Mouse (Mus musculus): ENCODE measurements around the gene Fry. TPM values are rescaled to one million over a fixed set of nuclear protein-coding genes. Genes with fewer than 3 reads are reported as not detected.

Gene Fry
- polyA plus RNA-seq, 2 experiments from 2014 or later, result 12.7 to 17.8 TPM

DNA sequence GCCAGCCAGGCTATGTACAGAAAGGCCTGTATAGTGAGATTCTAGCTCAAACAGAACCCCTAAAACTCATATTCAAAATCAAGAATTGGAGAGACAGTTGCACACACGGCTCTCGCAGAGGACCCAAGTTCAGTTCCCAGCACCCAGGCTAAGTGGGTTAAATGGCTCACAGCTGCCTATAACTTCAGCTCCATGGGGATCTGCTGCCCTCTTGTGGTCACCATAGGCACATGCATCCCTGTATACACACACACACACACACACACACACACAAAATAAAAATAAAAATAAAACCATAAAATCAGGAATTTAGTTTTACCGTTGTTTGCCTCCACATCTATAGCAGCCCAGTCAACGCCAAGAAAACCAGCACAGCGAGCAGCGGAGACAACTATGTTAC lies 276.2 kb downstream of the Fry start:
- ATAC-seq, result no peak

- no peak for ATAC-seq
These were observed 284.5 kb downstream of the Fry start for GRCm38 (mm10) chr5:150402832-150403447.

DNA sequence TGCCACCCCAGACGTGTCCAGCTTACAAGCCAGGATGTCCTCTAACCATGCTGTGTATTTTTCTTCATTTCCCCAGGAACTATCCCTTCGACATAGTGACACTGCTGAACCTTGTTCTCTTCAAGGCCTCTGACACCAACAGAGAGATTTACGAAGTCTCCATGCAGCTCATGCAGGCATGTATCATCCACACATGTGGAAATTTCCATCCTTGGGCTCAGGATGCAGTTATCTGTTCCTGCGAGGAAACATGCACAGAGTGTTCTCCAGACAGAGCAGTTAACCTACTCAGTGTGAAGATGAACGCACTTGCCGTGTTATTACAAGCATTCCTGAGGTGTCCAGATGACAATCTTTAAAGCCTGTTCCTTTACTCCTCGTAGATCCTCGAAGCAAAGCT lies 286.4 kb downstream of the Fry start:
- no peak for ATAC-seq

DNA sequence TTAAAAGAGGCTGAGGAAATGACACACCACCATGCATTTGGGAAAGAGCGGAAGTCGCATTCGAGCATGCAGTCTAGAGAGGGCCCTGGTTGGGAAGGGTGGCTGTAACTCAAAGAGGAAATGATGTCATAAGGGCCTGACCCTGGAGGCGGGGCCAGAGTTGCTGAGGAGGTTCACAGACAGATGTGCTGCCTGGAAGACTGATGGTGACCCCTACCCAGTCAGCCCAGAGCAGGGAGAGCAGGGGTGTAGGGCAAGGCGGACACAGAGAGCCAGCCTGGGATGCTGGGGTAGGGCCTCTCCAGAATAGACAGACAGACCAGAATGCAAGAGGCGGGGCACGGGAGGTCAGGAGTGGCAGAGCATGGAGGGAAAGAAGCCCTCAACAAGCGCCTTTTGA lies 290.5 kb downstream of the Fry start:
- ATAC-seq, result no peak

DNA sequence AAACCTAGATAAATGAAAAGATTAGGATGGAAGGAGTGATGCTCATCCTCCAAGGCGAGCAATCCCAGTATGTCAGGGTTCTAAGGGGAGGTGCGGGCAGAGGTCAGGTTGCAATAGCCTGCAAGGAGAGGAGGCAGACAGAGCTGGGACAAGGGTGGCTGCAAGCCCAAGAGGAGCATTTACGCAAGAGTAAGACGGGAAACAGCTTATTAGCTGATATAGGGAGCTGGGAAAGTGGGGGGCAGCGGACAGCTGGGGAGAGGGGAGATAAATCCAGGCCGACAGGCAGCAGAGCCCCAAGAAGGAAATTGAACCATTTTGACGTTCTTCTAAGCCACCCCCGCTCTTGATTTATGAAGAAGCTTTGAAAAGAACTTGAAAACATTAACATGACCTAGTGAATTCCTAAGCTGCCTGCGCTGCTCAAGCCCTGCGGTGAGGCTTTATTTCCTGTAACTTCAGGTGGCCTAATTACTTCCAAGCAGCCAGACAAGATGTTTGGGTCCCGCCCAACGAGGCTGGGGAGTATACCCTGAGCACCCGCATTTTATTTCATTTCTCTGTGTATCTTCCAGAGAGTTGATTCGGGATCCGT lies 291.1 kb downstream of the Fry start:
- peak; percentile 14 for ATAC-seq

GRCm38 (mm10) chr5:150412750-150413450 lies 294.5 kb downstream of the Fry start:
- ATAC-seq, result no peak

DNA sequence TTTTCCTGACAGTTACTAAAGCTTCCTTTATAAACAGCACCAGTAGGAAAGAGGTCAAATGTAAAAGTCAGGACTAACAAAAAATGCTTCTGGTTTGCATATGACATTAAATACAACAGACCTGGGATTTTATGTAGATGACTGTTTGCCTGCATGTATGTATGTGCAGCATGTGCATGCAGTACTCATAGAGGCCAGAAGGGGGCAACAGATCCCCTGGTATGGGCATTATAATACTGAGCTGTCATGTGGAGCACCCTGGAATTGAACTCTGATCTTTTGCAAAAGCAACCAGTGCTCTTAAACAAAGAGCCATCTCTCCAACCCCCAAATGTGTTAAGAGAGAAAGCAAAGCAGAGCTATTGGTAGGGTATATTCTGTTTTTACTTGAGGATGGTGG lies 296.4 kb downstream of the Fry start:
- ATAC-seq, result no peak

- ATAC-seq, result no peak
These were observed 298.8 kb downstream of the Fry start for GRCm38 (mm10) chr5:150417223-150417622.

DNA sequence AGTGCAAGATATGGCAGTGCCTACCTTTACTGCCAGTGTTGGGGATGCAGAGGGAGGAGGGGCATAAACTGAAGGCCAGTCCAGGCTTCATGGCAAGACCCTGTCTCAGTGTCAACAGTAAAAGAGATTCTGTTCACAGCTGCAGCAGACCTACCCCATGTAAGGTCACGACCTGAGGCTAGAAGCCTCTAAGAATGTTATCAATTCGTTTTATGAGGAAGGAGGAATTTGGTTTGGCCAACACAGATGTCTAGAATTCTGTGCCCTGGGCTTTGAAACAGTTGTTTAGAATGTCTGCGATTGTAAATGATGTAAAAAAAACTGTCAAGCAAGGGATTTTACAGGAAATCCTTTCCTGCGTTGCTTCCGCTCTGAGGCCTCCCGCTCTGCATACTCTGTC lies 299.6 kb downstream of the Fry start:
- ATAC-seq, result no peak

GRCm38 (mm10) chr5:150425038-150425437 lies 306.6 kb downstream of the Fry start:
- no peak for ATAC-seq

GRCm38 (mm10) chr5:150426595-150426994 lies 308.1 kb downstream of the Fry start:
- no peak for ATAC-seq

DNA sequence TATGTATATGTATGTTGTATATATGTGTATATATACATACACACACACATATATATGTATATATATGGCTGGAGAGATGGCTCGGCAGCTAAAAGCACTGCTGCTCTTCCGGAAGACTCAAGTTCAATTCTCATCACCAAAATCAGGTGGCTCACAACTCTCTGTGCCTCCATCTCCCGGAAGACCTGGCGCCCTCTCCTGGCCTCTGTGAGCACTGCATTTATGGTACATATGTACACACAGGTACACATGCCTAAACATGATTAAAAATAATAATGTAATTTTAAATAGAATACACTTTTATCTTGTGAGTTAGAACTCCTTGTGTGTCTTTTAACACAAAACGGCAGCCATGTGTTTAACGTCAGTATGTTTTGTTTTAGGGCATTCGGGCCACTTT lies 312.8 kb downstream of the Fry start:
- ATAC-seq, result peak; percentile 23

- ATAC-seq, result no peak
These were observed 314.5 kb downstream of the Fry start for GRCm38 (mm10) chr5:150432960-150433359.

- no peak for ATAC-seq
These were observed 318.4 kb downstream of the Fry start for GRCm38 (mm10) chr5:150436629-150437389.

DNA sequence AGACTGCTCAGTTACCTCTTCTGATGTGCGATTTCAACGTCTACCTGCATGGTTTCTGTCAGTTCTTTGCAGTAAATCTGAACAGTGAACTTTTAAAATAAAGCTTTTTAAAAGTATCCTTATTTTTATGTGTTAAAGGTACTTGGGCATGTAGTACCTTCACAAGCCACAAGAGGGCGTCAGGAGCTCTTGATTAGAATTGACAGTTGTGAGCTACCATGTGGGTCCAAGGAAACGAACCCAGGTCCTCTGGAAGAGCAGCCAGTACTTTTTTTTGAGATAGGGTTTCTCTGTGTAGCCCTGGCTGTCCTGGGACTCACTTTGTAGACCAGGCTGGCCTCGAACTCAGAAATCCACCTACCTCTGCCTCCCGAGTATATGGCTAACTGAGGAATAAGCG lies 323.2 kb downstream of the Fry start:
- ATAC-seq, result no peak

DNA sequence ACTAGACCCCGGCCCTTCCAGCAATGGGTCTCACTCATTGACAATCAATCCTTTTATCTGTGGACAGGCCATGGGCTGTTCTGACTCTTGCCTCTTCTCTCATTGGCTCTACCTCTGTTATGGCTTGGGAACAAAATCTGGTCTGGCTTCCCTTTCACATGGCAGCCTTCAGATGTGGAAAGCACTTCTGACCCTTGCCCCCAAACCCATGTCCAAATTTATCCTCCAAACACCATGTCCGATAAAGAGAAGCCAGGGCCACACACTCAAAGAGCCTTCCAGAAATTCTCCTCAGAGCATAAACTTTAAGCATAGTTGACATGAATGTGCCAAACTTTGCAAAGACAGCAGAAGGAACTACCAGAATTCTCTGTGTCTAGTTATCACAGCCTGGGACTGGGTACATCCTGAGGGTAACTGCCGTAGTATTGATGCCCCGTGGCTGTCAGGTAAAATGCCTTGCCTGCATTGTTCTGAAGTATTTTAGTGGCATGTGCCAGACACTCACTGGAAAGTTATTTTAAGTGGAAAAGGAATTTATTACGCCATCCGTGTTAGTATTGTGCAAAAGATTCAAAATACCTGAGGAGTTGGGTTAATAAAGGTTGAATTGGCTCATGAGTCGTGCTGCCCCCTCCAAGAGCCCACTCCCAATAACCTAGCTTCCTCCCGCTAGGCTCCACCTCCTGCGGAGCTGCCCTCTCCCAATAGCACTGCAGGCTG lies 333.0 kb downstream of the Fry start:
- no peak for ATAC-seq

DNA sequence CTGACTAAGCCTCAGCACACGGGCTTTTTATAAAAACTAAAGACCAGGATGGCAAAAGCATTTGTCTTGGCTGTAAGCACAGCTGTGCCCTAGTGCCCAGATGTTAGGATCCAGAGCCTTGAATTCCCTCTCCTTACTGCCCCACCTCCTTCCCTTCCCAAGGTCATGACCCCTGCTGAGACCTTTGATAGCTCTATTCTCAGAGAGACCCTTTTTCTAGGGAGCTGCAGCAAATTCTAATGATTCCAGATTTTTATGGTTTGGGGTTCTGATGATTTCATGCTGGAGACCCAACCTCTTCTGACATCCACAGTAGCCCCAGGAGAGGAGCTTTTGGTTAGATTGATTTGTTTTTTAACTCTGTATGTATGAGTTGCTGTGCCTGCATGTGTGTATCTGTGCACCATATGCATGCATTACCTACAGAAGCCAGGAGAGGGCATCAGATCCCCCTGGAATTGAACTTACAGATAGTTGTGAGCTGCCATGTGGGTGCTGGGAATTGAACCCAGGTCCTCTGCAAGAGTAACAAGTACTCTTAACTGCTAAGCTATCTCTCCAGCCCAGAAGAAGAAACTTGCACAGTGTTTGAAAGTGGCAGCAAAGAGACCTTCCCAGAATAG lies 333.7 kb downstream of the Fry start:
- ATAC-seq, result no peak

- ATAC-seq, result no peak
These were observed 334.2 kb downstream of the Fry start for GRCm38 (mm10) chr5:150452671-150453070.

DNA sequence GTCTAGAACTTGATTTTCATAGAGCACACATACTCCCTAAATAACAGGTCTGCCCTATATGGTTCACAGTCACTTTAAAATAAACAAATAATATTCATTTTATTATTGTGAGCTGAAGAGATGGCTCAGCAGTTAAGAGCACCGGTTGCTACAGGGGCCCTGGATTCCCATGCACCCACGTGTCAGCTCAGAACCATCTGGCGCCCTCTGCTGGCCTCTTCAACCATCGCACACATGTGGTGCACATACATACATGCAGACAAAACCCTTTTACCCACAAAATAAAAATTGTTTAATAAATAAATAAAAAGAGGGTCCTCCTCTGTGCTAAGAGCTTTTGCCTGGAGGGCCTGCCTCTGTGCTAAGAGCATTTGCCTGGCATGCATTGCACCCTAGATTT lies 335.0 kb downstream of the Fry start:
- no peak for ATAC-seq

GRCm38 (mm10) chr5:150457165-150457903 lies 338.9 kb downstream of the Fry start:
- no peak for ATAC-seq

DNA sequence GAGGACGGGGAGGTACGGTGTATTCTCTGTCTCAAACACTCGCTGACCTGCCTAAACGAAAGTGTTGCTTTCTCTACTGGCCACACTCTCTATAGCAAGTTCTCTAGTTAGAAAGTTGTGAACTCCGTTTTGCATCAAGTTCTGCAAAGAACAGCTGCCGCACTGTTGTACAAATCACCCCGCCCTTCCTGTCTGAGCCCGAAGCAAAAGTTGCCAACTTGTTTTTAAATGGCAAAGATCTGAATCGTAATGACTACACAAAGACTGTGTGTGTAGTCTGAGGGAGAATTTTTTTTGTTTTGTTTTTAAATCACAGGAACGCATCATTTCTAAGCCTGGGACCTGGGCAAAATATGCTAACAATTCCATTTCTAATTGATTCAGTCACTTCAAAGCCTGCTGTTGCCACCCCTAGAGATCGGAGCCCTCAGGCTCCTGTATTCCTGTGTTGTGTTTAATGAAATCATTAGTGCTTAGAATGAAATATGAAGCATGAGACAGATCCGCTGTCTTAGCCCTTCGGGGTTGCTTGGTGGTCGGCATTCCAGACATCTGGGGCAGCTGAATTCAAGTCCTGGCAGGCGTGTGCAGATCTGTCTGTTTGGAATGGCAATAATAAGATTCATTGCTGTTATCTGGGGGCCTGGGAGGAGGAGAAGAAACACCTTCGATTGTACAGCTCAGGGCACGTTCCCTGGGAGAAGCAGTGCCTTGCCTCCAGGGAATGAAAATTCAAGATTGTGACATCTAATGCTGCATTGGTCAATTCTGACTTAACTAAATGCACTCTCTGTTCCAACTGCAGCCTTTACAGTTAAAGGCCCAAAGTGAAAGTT lies 339.7 kb downstream of the Fry start:
- ATAC-seq, result peak; percentile 43
